Mouse (Mus musculus) liver, adult 2 months (tissue): ENCODE measurements around the gene Stxbp3.

Source experiments
- CTCF ChIP-seq: fragments of 200-500 bp; IDR thresholded peaks from 2 replicates; pipeline ENCODE4 v1.5.1; 2011; ENCODE audit warnings: low read depth, low read length, control low read depth
- POLR2A ChIP-seq: fragments of 200-500 bp; IDR thresholded peaks from 2 replicates; pipeline ENCODE4 v1.6.1; 2011; ENCODE audit warnings: low read length, control low read depth; ENCODE audit not compliant: insufficient read depth; ENCODE audit errors: extremely low read depth

GRCm38 (mm10) chr3:108754541-108754940, 85.8 kb downstream of the Stxbp3 start:
- TF ChIP-seq CTCF (no peak), POLR2A (no peak)
